Mouse (Mus musculus): ENCODE results near the gene Pex14. TPM values are rescaled to one million over a fixed set of nuclear protein-coding genes. Genes with fewer than 3 reads are reported as not detected.

Pex14 gene
- total RNA-seq (2021): 10 to 100 TPM; 19.4 to 20.1 TPM

GRCm38 (mm10) chr4:149099369-149100017 lies at the start of gene Pex14:
Gene Pex14 (minus strand): TSS chr4:149099876.
- peak; percentile 79 for DNase-seq (ENCODE audit: low spot score)
- intact Hi-C loops (cut with DNase I): no loop called here

- DNase-seq (ENCODE audit: low spot score): no peak
- intact Hi-C loops (cut with DNase I): no loop called here
These were observed 49.5 kb upstream of the Pex14 start for GRCm38 (mm10) chr4:149149196-149149595.

- DNase-seq (ENCODE audit: low spot score): no peak
- intact Hi-C loops (cut with DNase I): no loop called here
These were observed 48.4 kb upstream of the Pex14 start for GRCm38 (mm10) chr4:149148084-149148483.

DNA sequence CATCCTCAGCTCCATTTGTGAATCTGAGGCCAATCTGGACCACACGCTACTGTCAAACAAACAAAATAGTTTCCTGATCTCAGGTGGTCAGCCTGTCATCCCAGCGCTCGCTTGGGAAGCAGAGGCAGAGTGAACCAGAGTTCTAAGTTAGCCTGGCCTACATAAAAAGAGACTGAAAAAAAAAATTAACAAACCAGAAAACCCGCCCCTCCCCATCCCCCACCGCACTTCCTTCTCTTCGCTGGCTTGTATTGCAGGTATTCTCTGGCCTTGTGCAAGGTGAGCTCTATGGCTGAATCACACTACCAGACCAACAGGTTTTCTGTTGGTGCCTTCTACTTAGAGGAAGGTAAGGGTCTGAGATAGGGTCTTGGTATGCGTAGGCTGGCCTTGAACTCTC lies 47.9 kb upstream of the Pex14 start:
- intact Hi-C loops (cut with DNase I): no loop called here
- DNase-seq (ENCODE audit: low spot score): no peak

DNA sequence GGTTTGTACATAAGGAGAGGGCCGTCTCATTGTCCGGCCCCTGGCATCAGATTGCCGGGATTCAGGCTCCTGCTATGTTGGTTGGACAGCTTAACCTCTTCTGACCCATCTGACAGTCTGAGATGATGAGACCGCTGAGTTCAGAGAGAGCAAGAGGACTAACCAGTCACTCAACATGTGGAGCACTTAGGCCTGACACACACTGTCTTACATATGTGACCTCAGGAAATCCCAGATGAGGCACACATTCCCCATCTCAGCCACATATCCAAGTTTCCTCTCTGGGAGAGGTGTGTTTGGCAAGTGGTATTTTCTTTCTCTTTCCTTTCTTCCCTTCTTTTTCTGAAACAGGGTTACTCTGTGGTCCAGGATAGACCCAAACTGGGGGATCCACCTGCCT lies 45.5 kb upstream of the Pex14 start:
- no peak for DNase-seq (ENCODE audit: low spot score)
- intact Hi-C loops (cut with DNase I): no loop called here

- DNase-seq (ENCODE audit: low spot score): peak; percentile 53
- intact Hi-C loops (cut with DNase I): loop anchor here (1.0 kb wide), 1 partner anchor 39 kb away; no protein-coding TSS in a partner anchor
These were observed 44.8 kb upstream of the Pex14 start for GRCm38 (mm10) chr4:149144459-149144858.

DNA sequence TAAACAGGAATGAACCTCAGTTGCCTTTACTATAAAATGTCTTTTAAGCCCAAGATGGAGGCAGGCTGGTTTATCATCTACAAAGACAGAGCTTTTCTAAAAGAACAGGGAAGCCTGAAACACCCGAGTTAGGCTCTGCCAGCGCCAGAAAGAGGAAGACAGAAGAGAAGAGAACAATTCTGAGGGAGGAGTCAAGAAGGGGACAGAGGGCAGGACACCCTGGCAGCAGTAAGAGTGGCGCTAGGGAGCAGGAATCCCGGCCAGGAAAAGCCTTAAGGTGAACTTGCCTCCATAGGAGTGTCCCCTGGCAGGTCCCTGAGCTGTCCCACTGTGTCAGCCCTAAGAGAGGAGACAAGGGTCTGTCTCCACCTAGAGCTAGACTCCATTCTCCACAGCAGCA lies 43.9 kb upstream of the Pex14 start:
- intact Hi-C loops (cut with DNase I): no loop called here
- DNase-seq (ENCODE audit: low spot score): no peak

DNA sequence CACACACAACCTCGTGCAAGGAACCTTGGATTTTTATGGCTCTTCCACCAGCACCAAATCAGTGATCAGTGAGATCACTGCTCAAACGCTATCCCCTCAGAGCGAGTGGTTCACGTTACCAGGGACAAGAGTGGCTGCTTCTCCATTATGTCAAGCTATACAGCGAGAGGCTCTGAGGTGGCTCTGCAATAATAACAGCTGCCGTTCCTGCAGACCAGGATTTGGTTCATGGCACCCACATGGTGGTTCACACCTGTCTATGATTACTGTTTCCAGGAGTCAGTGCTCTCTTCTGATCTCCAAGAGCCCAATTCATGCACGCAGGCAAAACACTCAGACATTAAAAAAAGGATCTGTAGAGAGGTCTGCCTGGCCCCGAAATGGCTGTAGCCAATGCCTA lies 38.8 kb upstream of the Pex14 start:
- intact Hi-C loops (cut with DNase I): loop anchor here (5.0 kb wide), 2 partner anchors 396 to 436 kb away; no protein-coding TSS in a partner anchor
- no peak for DNase-seq (ENCODE audit: low spot score)

GRCm38 (mm10) chr4:149136982-149137770 lies 37.5 kb upstream of the Pex14 start, which contains the start of gene Cenps:
Gene Cenps (minus strand): TSS chr4:149137629.
- intact Hi-C loops (cut with DNase I): loop anchor here (2.0 to 5.0 kb wide), 3 partner anchors 32 to 435 kb away; partner anchors contain the start of gene Dffa
- peak; percentile 73 for DNase-seq (ENCODE audit: low spot score)

DNA sequence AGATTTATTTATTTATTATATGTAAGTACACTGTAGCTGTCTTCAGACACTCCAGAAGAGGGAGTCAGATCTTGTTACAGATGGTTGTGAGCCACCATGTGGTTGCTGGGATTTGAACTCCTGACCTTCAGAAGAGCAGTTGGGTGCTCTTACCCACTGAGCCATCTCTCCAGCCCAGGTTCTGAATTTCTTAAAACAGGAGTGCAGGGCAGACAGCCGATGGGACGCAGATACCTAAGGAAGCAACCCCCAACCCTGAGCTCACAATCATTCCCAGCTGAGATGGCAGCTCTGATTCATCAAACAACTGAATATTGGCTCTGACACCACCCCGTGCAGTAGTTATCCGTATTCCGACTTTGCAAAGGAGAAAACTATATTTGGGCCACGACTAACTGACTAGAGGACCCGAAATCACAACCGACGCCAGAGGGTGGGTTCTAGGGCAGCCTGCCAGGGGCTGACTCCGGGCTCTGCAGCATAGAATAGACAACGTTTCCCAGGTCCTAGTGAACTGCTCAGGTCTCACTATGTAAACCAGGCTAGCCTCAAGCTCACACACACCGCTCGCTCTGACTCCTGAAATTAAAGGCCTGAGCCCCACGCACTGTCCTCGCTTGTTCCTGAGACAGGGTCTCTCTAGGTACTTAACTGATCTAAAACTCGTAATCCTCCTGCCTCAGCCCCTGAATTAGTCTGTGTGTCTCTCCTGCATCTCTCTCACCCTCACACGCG lies 36.6 kb upstream of the Pex14 start:
- no peak for DNase-seq (ENCODE audit: low spot score)
- intact Hi-C loops (cut with DNase I): loop anchor here (2.0 to 5.0 kb wide), 3 partner anchors 31 to 434 kb away; partner anchors contain the start of gene Dffa

DNA sequence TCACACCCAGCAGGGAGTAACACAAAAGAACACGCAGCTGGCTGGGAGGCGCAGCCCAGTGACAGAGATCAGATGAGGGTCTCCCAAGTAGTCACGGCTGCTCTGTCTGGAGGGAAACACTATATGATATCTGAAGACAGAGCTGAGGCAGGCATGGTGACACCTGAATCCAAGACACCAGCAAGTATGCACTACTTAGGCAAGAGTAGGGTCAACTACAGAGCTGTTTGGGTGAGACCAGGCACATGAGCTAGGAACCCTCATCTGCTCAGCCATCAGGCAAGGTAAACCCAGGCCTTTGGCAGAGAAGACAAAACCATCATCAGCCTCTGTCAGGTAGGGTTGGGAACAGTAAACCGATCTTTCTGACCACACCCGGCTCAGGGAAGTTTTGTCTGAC lies 33.7 kb upstream of the Pex14 start:
- intact Hi-C loops (cut with DNase I): no loop called here
- no peak for DNase-seq (ENCODE audit: low spot score)

DNA sequence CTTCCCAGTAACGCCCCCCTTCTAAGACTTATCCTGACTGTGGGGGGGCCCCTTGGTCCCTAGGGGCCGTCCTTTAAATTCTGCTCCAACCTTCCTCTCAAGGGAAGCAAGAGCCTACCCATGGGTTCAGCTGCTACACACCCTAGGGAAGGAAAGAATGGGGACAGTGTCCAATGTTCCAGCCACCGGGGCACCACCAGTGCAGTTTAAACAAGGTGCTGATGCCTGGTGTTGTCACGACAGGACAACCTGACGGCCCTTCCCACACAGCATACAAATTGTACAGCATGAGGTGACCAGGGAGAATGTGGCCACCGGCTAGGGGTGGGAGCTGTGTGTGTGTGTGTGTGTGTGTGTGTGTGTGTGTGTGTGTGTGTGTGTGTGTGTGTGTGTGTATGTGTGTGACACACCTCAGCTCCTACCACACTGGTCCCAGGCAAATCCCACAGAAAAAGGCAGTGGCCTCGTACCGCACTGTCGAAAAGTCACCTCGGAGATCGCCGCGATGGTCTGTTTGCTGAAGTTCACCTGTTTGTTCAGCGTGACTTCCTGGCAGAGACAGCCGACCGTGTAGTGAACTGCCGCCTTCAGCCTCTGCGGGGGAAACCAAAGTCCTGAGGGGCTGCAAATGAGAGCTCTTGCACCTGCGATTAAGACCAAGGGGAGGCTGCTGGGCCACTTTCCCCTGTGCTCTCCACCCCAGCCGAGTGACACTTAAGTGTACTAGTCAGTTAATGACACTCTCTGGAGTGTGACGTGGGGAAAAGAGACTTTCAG lies 32.3 kb upstream of the Pex14 start:
- intact Hi-C loops (cut with DNase I): no loop called here
- no peak for DNase-seq (ENCODE audit: low spot score)

DNA sequence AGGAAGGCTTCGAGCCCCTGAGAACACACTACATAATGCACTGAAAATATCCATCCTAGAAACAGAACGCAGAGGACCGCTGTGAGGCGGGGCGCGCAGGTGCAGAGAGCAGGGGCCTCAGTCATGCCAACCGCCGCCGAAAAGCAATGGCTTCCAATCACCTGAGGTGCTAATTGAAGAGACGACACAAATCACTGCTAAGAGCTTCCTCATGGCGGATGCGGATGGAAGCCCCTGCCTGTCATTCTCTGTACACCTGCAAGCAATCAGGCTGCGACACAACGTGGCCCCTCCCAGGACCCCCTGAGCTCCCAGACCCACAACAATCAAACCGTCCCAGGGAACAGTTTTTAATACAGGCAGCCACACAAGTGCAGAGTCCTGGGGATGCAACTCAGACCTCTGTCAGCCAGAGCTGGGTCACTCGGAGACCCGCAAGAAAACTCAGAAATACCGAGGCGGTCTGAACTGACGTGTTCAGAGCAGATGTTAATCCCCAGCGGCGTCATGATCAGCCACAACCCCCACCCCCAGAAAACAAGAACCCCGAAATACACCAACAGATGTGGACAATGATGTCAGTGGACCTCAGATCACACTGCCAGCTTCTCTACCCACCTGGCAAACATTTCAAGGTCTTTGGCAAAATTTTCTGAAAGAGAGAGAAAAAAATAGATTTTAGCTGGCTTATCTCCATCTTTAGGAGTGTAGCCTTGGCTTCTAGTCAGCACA lies 31.5 kb upstream of the Pex14 start:
- intact Hi-C loops (cut with DNase I): no loop called here
- no peak for DNase-seq (ENCODE audit: low spot score)

GRCm38 (mm10) chr4:149128467-149128866 lies 28.8 kb upstream of the Pex14 start:
- intact Hi-C loops (cut with DNase I): no loop called here

DNA sequence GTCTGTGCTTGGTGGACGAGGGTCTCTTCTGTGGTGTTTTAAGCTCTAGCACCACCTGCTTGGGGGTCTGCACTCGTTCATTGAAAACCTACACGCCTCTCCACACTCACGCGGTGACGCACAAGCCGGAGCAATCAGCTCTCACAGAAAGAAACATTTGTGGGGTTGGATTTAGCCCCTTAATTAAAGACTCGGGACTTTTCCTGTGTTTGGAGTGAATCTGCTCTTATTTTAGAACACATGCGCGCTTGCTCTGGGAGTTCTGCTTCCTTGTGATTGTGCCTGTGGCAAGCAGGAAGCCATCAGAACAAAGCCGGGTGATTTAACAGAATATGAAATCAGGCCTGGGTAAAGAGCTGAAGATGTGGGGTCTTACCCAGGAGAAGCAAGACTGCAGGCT lies 27.0 kb upstream of the Pex14 start, which contains the start of gene Cort:
Gene Cort (minus strand): TSS at position 101 of the 400 bp plus-strand sequence.
- DNase-seq (ENCODE audit: low spot score): no peak
- intact Hi-C loops (cut with DNase I): no loop called here

More at GRCm38 (mm10) chr4:149128467-149128866, 28.8 kb upstream of the Pex14 start:
- DNase-seq (ENCODE audit: low spot score): no peak

GRCm38 (mm10) chr4:149126115-149126509 lies 26.4 kb upstream of the Pex14 start:
- no peak for DNase-seq (ENCODE audit: low spot score)
- intact Hi-C loops (cut with DNase I): no loop called here

- intact Hi-C loops (cut with DNase I): no loop called here
These were observed 25.9 kb upstream of the Pex14 start for GRCm38 (mm10) chr4:149125341-149126114.

GRCm38 (mm10) chr4:149123432-149123831 lies 23.8 kb upstream of the Pex14 start:
- intact Hi-C loops (cut with DNase I): no loop called here
- DNase-seq (ENCODE audit: low spot score): no peak

More at GRCm38 (mm10) chr4:149125341-149126114, 25.9 kb upstream of the Pex14 start:
- DNase-seq (ENCODE audit: low spot score): no peak
